38 mouse cellular contexts compared by ENCODE assay signal in the genomic region with DNA sequence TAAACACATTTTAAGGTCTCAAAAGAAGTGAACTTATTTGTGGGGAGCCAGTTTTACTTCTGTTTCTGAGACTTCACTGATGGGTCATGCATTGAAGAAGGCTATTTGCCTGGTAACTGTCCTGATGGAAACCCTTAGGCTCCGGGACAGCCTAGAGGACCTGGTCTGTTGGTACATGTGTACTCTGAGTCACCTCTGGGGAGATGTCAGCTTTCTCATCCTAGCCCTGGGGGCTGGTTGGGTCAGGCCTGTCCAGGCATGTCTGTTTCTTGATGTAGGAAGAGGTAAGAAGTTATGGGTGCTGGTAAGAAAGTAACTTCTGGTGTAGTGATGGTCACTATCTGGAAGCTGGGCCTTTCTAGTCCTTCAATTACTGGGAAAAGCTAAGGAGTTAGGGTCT. TPM values are rescaled to one million over a fixed set of nuclear protein-coding genes. Genes with fewer than 3 reads are reported as not detected.
"Had no signal": no experiment of that assay in that cellular context is flagged by ENCODE, and none has a peak within 500 bp of the region (broad histone marks: within the 10 kb centered on the region; RNA-seq: fewer than 3 reads in every experiment).

No protein-coding gene starts in this region.

- H3K27me3 ChIP-seq: heart, embryonic 12.5 days; hindbrain, embryonic 12.5 days; intestine, embryonic 15.5 days; kidney, embryonic 15.5 days; limb, embryonic 13.5 days; limb, embryonic 15.5 days; liver, embryonic 12.5 days had no signal

- H3K9me3 ChIP-seq: heart, embryonic 10.5 days; heart, embryonic 12.5 days; hindbrain, embryonic 12.5 days; intestine, embryonic 15.5 days; kidney, embryonic 15.5 days; limb, embryonic 13.5 days; limb, embryonic 15.5 days; liver, embryonic 12.5 days had no signal

- H3K4me2 ChIP-seq: heart, embryonic 12.5 days; hindbrain, embryonic 12.5 days; hindbrain, embryonic 14.5 days; intestine, embryonic 15.5 days; kidney, embryonic 15.5 days; limb, embryonic 13.5 days; limb, embryonic 15.5 days; liver, embryonic 12.5 days had no signal

- H3K36me3 ChIP-seq: heart, embryonic 10.5 days; heart, embryonic 12.5 days; hindbrain, embryonic 12.5 days; intestine, embryonic 15.5 days; kidney, embryonic 15.5 days; limb, embryonic 13.5 days; limb, embryonic 15.5 days; liver, embryonic 12.5 days had no signal

- H3K4me3 ChIP-seq: heart, embryonic 10.5 days; heart, embryonic 12.5 days; hindbrain, embryonic 12.5 days; intestine, embryonic 15.5 days; kidney, embryonic 15.5 days; limb, embryonic 13.5 days; limb, embryonic 15.5 days; liver, embryonic 12.5 days had no signal

- ATAC-seq: hindbrain, embryonic 16.5 days; intestine, postnatal 0 days; liver, embryonic 12.5 days had no signal

- H3K4me1 ChIP-seq: heart, embryonic 10.5 days; heart, embryonic 12.5 days; hindbrain, embryonic 12.5 days; intestine, embryonic 15.5 days; limb, embryonic 13.5 days; limb, embryonic 15.5 days; liver, embryonic 12.5 days had no signal

- H3K27ac ChIP-seq: heart, embryonic 10.5 days; hindbrain, embryonic 12.5 days; hindbrain, embryonic 14.5 days; intestine, embryonic 15.5 days; kidney, embryonic 15.5 days; kidney, postnatal 0 days; limb, embryonic 13.5 days; limb, embryonic 15.5 days; liver, embryonic 12.5 days had no signal

- DNase-seq: gastrocnemius, postnatal 14 days; gastrocnemius, postnatal 36 days; heart, adult 18-20 months; heart, postnatal 10 days; heart, postnatal 36 days; kidney, adult 18-20 months; kidney, adult 9 months; kidney, postnatal 14 days; kidney, postnatal 36 days; layer of hippocampus, adult 9-11 months; layer of hippocampus, postnatal 36 days; left cerebral cortex, postnatal 4 days had no signal

- H3K9ac ChIP-seq: heart, embryonic 12.5 days; hindbrain, embryonic 12.5 days; hindbrain, embryonic 14.5 days; intestine, embryonic 15.5 days; kidney, embryonic 15.5 days; limb, embryonic 13.5 days; limb, embryonic 15.5 days; liver, embryonic 12.5 days had no signal

RNA-seq across cellular contexts. Expression of a gene that starts 10.4 kb away (rescaled TPM):
- total RNA-seq: gastrocnemius, adult 18-20 months; gastrocnemius, adult 8-10 months; gastrocnemius, postnatal 14 days; gastrocnemius, postnatal 36 days; heart, adult 8-10 months; heart, postnatal 10 days; heart, postnatal 36 days; layer of hippocampus, adult 18-20 months; layer of hippocampus, postnatal 14 days; layer of hippocampus, postnatal 36 days; left cerebral cortex, adult 18-20 months; left cerebral cortex, adult 8-10 months; left cerebral cortex, postnatal 10 days; left cerebral cortex, postnatal 25 days had no signal
- polyA plus RNA-seq: heart, embryonic 10.5 days; heart, embryonic 12.5 days; heart, embryonic 14.5 days; hindbrain, embryonic 14.5 days; inflammation-experienced regulatory T-cells, adult 6 months; intestine, postnatal 0 days; kidney, postnatal 0 days; limb, embryonic 13.5 days; limb, embryonic 15.5 days; liver, adult 2 months had no signal

RNA-seq across cellular contexts. Expression of a gene that starts 37.8 kb away (rescaled TPM):
- total RNA-seq: gastrocnemius, adult 8-10 months; layer of hippocampus, adult 8-10 months; layer of hippocampus, postnatal 14 days; layer of hippocampus, postnatal 36 days; left cerebral cortex, adult 18-20 months; left cerebral cortex, postnatal 10 days; left cerebral cortex, postnatal 4 days had no signal
- polyA plus RNA-seq: heart, embryonic 12.5 days; heart, embryonic 14.5 days; hindbrain, embryonic 12.5 days; hindbrain, embryonic 14.5 days; kidney, embryonic 15.5 days; kidney, postnatal 0 days; limb, embryonic 11.5 days; limb, embryonic 13.5 days had no signal
